Mouse (Mus musculus) spleen, adult 2 months (tissue): ENCODE measurements around the gene Rad50. TPM values are rescaled to one million over a fixed set of nuclear protein-coding genes. Genes with fewer than 3 reads are reported as not detected.

Experiments used
- DNase-seq, 2 experiments: peaks; one replicate each; pipeline versions ENCODE4 v3.0.0 to v3.0.0-alpha.2; 2012 to 2021; ENCODE audit warnings: low spot score in 2 of 2, low read depth in 1 of 2
- H3K27ac ChIP-seq: fragments of 200-500 bp; 2 replicates; pipeline ENCODE4 v1.5.1; 2012; ENCODE audit warnings: low read length, inconsistent platforms; ENCODE audit not compliant: insufficient read depth
- H3K27me3 ChIP-seq: fragments of 200-500 bp; 2 replicates; pipeline ENCODE4 v1.6.1; 2012; ENCODE audit warnings: mild to moderate bottlenecking, moderate library complexity, low read length, inconsistent platforms; ENCODE audit not compliant: control insufficient read depth, insufficient read depth
- H3K36me3 ChIP-seq: fragments of 200-500 bp; 2 replicates; pipeline ENCODE4 v1.6.1; 2012; ENCODE audit warnings: mild to moderate bottlenecking, low read length, inconsistent platforms; ENCODE audit not compliant: control insufficient read depth, insufficient read depth
- H3K4me1 ChIP-seq: fragments of 200-500 bp; 2 replicates; pipeline ENCODE4 v1.6.1; 2011; ENCODE audit warnings: inconsistent platforms; ENCODE audit not compliant: control insufficient read depth, insufficient read depth, insufficient read length
- H3K4me3 ChIP-seq: fragments of 200-500 bp; 2 replicates; pipeline ENCODE4 v1.5.1; 2011; ENCODE audit warnings: mild to moderate bottlenecking, inconsistent platforms; ENCODE audit not compliant: insufficient read depth, insufficient read length; ENCODE audit errors: extremely low read depth
- CTCF ChIP-seq: fragments of 200-500 bp; IDR thresholded peaks from 2 replicates; pipeline ENCODE4 v1.5.1; 2011; ENCODE audit warnings: mild to moderate bottlenecking, inconsistent platforms; ENCODE audit not compliant: insufficient read depth, insufficient read length, insufficient replicate concordance; ENCODE audit errors: extremely low read depth
- POLR2A ChIP-seq: fragments of 200-500 bp; IDR thresholded peaks from 2 replicates; pipeline ENCODE4 v1.6.1; 2011; ENCODE audit warnings: low read depth, low read length, inconsistent platforms
- WGBS: fragments of 180-500 bp; shearing (Covaris S2); methylation state at CpG from one replicate; pipeline ENCODE4 v1.1.7; 2018; 5-methylcytosine and 5-hydroxymethylcytosine counted together
- polyA plus RNA-seq: library from polyadenylated mRNA; depleted of rRNA; stranded (reverse); fragments of >200 nt; gene quantifications from 2 replicates; pipeline ENCODE4 v1.2.3, GENCODE M21; 2012

Gene Rad50
- polyA plus RNA-seq, 1 experiment: 4.1 TPM

DNA sequence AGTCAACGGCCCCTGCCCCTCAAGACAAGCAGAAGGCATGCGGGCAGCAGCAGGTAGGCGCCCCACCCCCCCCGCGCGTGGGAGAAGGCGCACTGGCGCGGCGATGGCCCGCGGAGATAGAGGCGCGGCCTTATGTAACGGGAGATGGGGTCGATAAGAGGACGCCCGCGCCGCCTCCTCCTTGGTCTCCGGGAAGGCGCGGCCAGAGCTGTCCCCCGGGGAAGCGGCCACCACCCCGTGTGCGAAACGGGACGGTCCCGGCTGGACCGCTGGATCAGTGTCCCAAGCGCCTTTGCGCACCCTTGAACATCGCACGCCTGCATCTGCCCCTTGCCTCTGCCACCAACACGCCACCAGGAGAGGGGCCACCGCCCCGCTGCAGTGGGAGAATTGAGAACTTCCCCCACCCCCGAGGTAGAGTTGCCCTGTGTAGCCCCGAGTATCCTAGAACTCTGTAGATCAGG is 70.9 kb downstream of the Rad50 start:
- H3K36me3 ChIP-seq: no peaks in the 10 kb centered on the region
- 4% methylated on average over 40 of the region's 40 CpGs for WGBS
- peaks cover 5% of the 10 kb centered on the region for H3K4me1 ChIP-seq
- H3K27ac ChIP-seq: no peak overlapping the region
- peaks cover 6% of the 10 kb centered on the region; the same call in 1 of the 2 replicates for H3K27me3 ChIP-seq
- peak overlapping the region; percentile 29; the same call in 1 of the 2 replicates for H3K4me3 ChIP-seq
- no peak for TF ChIP-seq POLR2A
- TF ChIP-seq CTCF: no peak
- DNase-seq: no peak

DNA sequence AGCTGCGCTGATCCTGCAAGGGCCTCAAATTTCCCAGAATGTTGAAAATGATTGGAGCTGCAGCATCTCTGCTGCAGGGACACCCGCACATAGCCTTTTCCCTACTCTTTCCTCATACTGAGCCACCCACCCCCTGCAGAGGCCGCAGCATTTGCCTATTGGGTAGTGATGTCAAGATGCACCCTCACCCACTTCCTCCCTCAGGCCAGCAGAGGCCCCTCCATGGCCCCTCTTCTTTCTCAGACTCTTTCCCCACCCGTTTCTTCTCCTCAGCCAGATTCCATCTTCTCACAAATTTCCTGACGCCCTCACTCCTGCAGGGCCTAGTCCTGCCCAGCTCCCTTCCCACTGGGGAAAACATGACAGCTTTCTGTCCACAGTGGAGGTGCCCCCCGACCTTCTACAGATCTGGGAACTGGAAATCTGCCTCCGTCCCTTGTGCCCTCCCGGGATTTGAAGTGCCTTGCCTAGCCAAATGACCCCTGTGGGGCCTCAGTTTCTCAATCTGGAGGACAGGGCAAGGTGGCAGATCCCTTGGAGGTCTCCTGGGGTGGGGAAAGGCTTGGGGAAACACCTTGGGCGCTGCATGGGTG is 71.4 kb downstream of the Rad50 start:
- WGBS: 62% methylated on average over 9 of the region's 9 CpGs
- H3K27me3 ChIP-seq: peaks cover 6% of the 10 kb centered on the region; the same call in 1 of the 2 replicates
- H3K27ac ChIP-seq: no peak overlapping the region
- TF ChIP-seq POLR2A (no peak), CTCF (no peak)
- peaks cover 5% of the 10 kb centered on the region for H3K4me1 ChIP-seq
- no peak overlapping the region for H3K4me3 ChIP-seq
- no peak for DNase-seq
- no peaks in the 10 kb centered on the region for H3K36me3 ChIP-seq

- H3K4me1 ChIP-seq: peaks cover 5% of the 10 kb centered on the region
- no peak for TF ChIP-seq CTCF
- TF ChIP-seq POLR2A: no peak
- WGBS: 90% methylated on average over 8 of the region's 8 CpGs
- no peak within 1 kb of the TSS for H3K4me3 ChIP-seq
- no peak within 1 kb of the TSS for H3K27ac ChIP-seq
- H3K27me3 ChIP-seq: peaks cover 6% of the 10 kb centered on the region; the same call in 1 of the 2 replicates
- no peaks in the 10 kb centered on the region for H3K36me3 ChIP-seq
- no peak for DNase-seq
Observed at GRCm38 (mm10) chr11:53634556-53634955, 72.6 kb downstream of the Rad50 start, which contains the start of gene Il13. Gene Il13 (minus strand): TSS chr11:53634702.

DNA sequence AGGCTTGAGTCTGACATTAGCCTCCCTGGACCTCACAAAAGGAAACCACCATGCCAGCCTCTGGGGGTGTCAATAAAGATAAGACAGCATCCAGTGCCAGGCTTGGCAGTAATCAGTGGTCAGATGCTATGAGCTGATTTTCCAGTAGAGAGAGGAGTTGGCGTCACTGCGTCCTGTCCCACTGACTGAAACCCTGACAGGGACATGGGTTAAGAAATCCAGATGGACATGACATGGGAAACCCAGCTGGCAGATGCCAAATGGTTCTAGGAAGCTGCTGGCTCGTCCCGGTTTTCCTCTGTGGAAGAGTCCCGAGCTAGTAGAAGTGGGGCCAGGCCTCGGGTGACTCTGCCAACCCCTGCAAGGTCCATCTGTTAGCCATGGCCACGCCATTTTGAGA is 73.5 kb downstream of the Rad50 start:
- 88% methylated on average over 7 of the region's 7 CpGs for WGBS
- H3K27me3 ChIP-seq: peaks cover 6% of the 10 kb centered on the region; the same call in 1 of the 2 replicates
- DNase-seq: no peak
- H3K4me1 ChIP-seq: peaks cover 5% of the 10 kb centered on the region
- H3K36me3 ChIP-seq: no peaks in the 10 kb centered on the region
- TF ChIP-seq CTCF: no peak
- TF ChIP-seq POLR2A: no peak
- H3K27ac ChIP-seq: no peak overlapping the region
- H3K4me3 ChIP-seq: no peak overlapping the region

- Histone ChIP-seq H3K36me3 (no peaks in the 10 kb centered on the region), H3K4me1 (peaks cover 5% of the 10 kb centered on the region), H3K27me3 (peaks cover 6% of the 10 kb centered on the region; the same call in 1 of the 2 replicates), H3K4me3 (no peak overlapping the region), H3K27ac (no peak overlapping the region)
- DNase-seq: no peak
- no peak for TF ChIP-seq POLR2A
- no peak for TF ChIP-seq CTCF
- 87% methylated on average over 14 of the region's 14 CpGs for WGBS
Observed at GRCm38 (mm10) chr11:53632122-53632733, 74.9 kb downstream of the Rad50 start.

GRCm38 (mm10) chr11:53627859-53628258 is 79.3 kb downstream of the Rad50 start:
- no peaks in the 10 kb centered on the region for H3K27me3 ChIP-seq
- WGBS: 11% methylated on average over 1 of the region's 1 CpGs
- TF ChIP-seq POLR2A (no peak), CTCF (peak; percentile 53; the same call in 1 of the 2 replicates)
- no peaks in the 10 kb centered on the region for H3K36me3 ChIP-seq
- no peak overlapping the region for H3K4me3 ChIP-seq
- H3K4me1 ChIP-seq: no peaks in the 10 kb centered on the region
- no peak overlapping the region for H3K27ac ChIP-seq
- DNase-seq: peak; percentile 41 to 58
